Mouse (Mus musculus) limb, embryonic 10.5 days (tissue): ENCODE measurements around the gene Cxcl12. TPM values are rescaled to one million over a fixed set of nuclear protein-coding genes. Genes with fewer than 3 reads are reported as not detected.

Experiments used
- DNase-seq: peaks from one replicate; pipeline ENCODE4 v3.0.0-alpha.2; 2017; ENCODE audit warnings: low spot score
- H3K27ac ChIP-seq: fragments of 300-500 bp; sonication (generic); 2 replicates; pipeline ENCODE4 v1.5.1; 2016; ENCODE audit warnings: mild to moderate bottlenecking
- H3K27me3 ChIP-seq: fragments of 300-500 bp; sonication (generic); 2 replicates; pipeline ENCODE4 v1.6.1; 2016; ENCODE audit warnings: low read depth, mild to moderate bottlenecking; ENCODE audit not compliant: poor library complexity, severe bottlenecking
- H3K36me3 ChIP-seq: fragments of 300-500 bp; sonication (generic); 2 replicates; pipeline ENCODE4 v1.6.1; 2016; ENCODE audit warnings: mild to moderate bottlenecking, moderate library complexity
- H3K4me1 ChIP-seq: fragments of 300-500 bp; sonication (generic); 2 replicates; pipeline ENCODE4 v1.6.1; 2016
- H3K4me3 ChIP-seq: fragments of 300-500 bp; sonication (generic); 2 replicates; pipeline ENCODE4 v1.5.1; 2016; ENCODE audit warnings: mild to moderate bottlenecking, moderate library complexity
- H3K9me3 ChIP-seq: fragments of 300-500 bp; sonication (generic); replicated peaks from 2 replicates; pipeline ENCODE4 v1.6.1; 2016; ENCODE audit warnings: mild to moderate bottlenecking
- WGBS: fragments of 180-500 bp; shearing (Covaris S2); methylation state at CpG from one replicate; pipeline ENCODE4 v1.1.7; 2016; 5-methylcytosine and 5-hydroxymethylcytosine counted together
- polyA plus RNA-seq: library from polyadenylated mRNA; unstranded; fragments of >200 nt; fragmentation: Nextera tagmentation; extraction: Ambion mirVana; gene quantifications from 2 replicates; pipeline ENCODE4 v1.2.1, GENCODE M21; 2016

Cxcl12 gene
- polyA plus RNA-seq, 1 experiment from 2014 or later = 74.6 TPM

GRCm38 (mm10) chr6:117210086-117210485 is 41.8 kb downstream of the Cxcl12 start:
- no peak for DNase-seq
- Histone ChIP-seq H3K4me1 (0 out of 2 replicates have a peak, but pooled peaks cover 3% of the 10 kb centered on the region), H3K27me3 (0 out of 2 replicates have a peak, but pooled peaks cover 4% of the 10 kb centered on the region), H3K4me3 (no peak overlapping the region), H3K9me3 (no peaks in the 10 kb centered on the region), H3K27ac (no peak overlapping the region), H3K36me3 (no peaks in the 10 kb centered on the region)
- 49% methylated on average over 6 of the region's 6 CpGs for WGBS

GRCm38 (mm10) chr6:117210536-117210935 is 42.2 kb downstream of the Cxcl12 start:
- Histone ChIP-seq H3K36me3 (no peaks in the 10 kb centered on the region), H3K27me3 (0 out of 2 replicates have a peak, but pooled peaks cover 4% of the 10 kb centered on the region), H3K4me1 (0 out of 2 replicates have a peak, but pooled peaks cover 3% of the 10 kb centered on the region), H3K9me3 (no peaks in the 10 kb centered on the region), H3K4me3 (no peak overlapping the region), H3K27ac (no peak overlapping the region)
- WGBS = 54% methylated on average over 6 of the region's 6 CpGs
- DNase-seq = no peak

- H3K9me3 ChIP-seq = no peaks in the 10 kb centered on the region
- no peak overlapping the region for H3K27ac ChIP-seq
- WGBS = 82% methylated on average over 5 of the region's 5 CpGs
Measured at GRCm38 (mm10) chr6:117214506-117214905, 46.2 kb downstream of the Cxcl12 start.

GRCm38 (mm10) chr6:117218442-117219299 is 50.3 kb downstream of the Cxcl12 start:
- Histone ChIP-seq H3K27me3 (0 out of 2 replicates have a peak, but pooled peaks cover 4% of the 10 kb centered on the region), H3K27ac (peak overlapping the region; percentile 67), H3K4me1 (peaks cover 30% of the 10 kb centered on the region), H3K9me3 (no peaks in the 10 kb centered on the region), H3K36me3 (no peaks in the 10 kb centered on the region), H3K4me3 (no peak overlapping the region)
- no peak for DNase-seq
- 86% methylated on average over 9 of the region's 9 CpGs for WGBS

More at GRCm38 (mm10) chr6:117214506-117214905, 46.2 kb downstream of the Cxcl12 start:
- H3K36me3 ChIP-seq = no peaks in the 10 kb centered on the region
- 0 out of 2 replicates have a peak, but pooled peaks cover 4% of the 10 kb centered on the region for H3K27me3 ChIP-seq
- no peak for DNase-seq
- H3K4me3 ChIP-seq = no peak overlapping the region
- peaks cover 14% of the 10 kb centered on the region for H3K4me1 ChIP-seq

- Histone ChIP-seq H3K4me3 (no peak overlapping the region), H3K9me3 (no peaks in the 10 kb centered on the region), H3K36me3 (no peaks in the 10 kb centered on the region), H3K27ac (peak overlapping the region; percentile 67), H3K27me3 (0 out of 2 replicates have a peak, but pooled peaks cover under 1% of the 10 kb centered on the region), H3K4me1 (peaks cover 30% of the 10 kb centered on the region)
- 59% methylated on average over 3 of the region's 3 CpGs for WGBS
- no peak for DNase-seq
Measured at GRCm38 (mm10) chr6:117219300-117219680, 51.0 kb downstream of the Cxcl12 start.

- Histone ChIP-seq H3K27me3 (no peaks in the 10 kb centered on the region), H3K27ac (peak overlapping the region; percentile 53; the same call in 1 of the 2 replicates), H3K4me1 (peaks cover 32% of the 10 kb centered on the region), H3K4me3 (no peak overlapping the region), H3K36me3 (no peaks in the 10 kb centered on the region), H3K9me3 (no peaks in the 10 kb centered on the region)
- DNase-seq = no peak
- WGBS = 89% methylated on average over 7 of the region's 7 CpGs
Measured at GRCm38 (mm10) chr6:117219911-117220481, 51.7 kb downstream of the Cxcl12 start.

GRCm38 (mm10) chr6:117220831-117221345 is 52.6 kb downstream of the Cxcl12 start:
- Histone ChIP-seq H3K4me3 (no peak overlapping the region), H3K36me3 (no peaks in the 10 kb centered on the region), H3K27ac (0 out of 2 replicates have a peak overlapping the region, but pooled peaks have one; percentile 42), H3K27me3 (no peaks in the 10 kb centered on the region), H3K4me1 (peaks cover 34% of the 10 kb centered on the region), H3K9me3 (no peaks in the 10 kb centered on the region)
- WGBS = 62% methylated on average over 11 of the region's 11 CpGs
- DNase-seq = no peak
